Mouse (Mus musculus) cerebellum, adult 18-20 months (tissue): ENCODE data around the gene Crtc2.
A peak's percentile ranks its signal among the peaks of the same experiment; 100 is the strongest.

ENCODE experiments used
- DNase-seq, 2 experiments: peaks; one replicate each; pipeline ENCODE4 v3.0.0; 2021

Crtc2 gene

GRCm38 (mm10) chr3:90253653-90254418 is at the start of gene Crtc2:
Gene Crtc2 (plus strand): TSS chr3:90254163.
- DNase-seq: peak; percentile 94 to 100

GRCm38 (mm10) chr3:90204582-90204981 is 49.4 kb upstream of the Crtc2 start:
- DNase-seq: no peak

DNA sequence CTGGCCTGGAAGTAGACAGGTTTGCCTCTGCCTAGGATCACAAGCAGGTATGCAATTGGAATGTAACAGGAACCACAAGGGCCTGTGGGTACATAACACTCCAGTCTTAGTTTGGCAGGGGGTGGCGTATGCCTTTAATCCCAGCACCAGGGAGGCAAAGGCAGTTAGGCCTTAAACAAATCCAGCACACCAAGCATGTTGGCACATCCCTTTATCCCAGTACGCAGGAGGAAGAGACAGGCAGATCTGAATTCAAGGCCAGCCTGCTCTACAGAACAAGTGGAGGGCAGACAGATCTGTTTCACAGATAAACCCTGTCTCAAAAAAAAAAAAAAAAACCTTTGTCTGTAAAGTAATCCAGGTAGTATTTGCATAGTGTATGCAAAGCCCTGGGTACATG is 45.3 kb upstream of the Crtc2 start:
- DNase-seq: no peak

GRCm38 (mm10) chr3:90209908-90210566 is 43.9 kb upstream of the Crtc2 start:
- DNase-seq: no peak

GRCm38 (mm10) chr3:90211475-90212398 is 42.2 kb upstream of the Crtc2 start:
- no peak for DNase-seq

DNA sequence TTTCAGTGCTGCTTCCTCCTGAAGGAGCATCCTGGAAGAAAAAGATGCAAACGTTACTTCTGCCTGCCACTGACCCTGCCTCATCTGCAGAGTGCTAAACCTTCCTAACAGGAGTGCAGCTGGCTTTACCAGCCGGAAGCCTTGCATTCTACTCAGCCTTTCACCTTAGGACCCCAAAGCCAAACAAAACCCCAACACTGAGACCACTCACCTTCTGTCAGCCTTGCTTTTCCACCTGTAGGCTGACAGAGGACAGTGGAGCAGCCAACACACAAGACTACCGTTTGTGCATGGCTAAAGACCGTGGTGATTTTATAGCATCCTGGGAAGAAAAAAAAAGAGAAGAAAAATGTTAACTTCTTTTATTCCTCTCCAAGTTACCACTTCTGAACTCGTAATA is 41.2 kb upstream of the Crtc2 start:
- DNase-seq: no peak

DNA sequence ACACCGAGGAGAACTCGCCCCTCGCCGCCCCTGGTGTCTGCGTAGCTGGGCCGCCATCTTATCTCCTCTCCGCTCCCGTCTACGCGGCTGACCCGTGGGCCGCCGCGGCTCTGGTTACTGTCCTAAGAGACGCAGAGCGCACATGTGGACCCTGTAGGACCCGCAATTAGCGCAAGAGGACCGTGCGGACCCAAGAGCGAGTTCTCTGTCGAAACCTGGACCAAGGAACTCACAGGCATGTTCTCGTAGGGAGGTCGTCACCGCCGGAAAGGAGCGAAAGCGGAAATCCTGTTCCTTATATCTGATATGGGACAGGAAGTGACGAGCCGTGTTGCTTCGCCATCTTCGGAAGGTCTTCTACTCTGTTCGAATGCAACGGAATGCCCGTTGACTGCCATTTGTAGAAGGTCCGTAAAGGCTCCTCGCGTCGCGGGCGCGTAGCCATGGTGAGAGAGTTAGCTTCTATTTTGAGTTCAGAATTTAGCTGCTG is 40.5 kb upstream of the Crtc2 start, which contains the start of the genes Rps27 and Rab13:
TSS of gene Rps27 (minus strand) at position 275 of the 490 bp plus-strand sequence.
TSS of gene Rab13 (plus strand) at position 319 of the 490 bp plus-strand sequence.
- DNase-seq: peak; percentile 86 to 91

GRCm38 (mm10) chr3:90213956-90214684 is 39.8 kb upstream of the Crtc2 start:
- DNase-seq: peak; percentile 30 to 46

- no peak for DNase-seq
Measured at GRCm38 (mm10) chr3:90215825-90216380, 38.1 kb upstream of the Crtc2 start.

GRCm38 (mm10) chr3:90220088-90220487 is 33.9 kb upstream of the Crtc2 start:
- peak; percentile 66 to 77 for DNase-seq

- DNase-seq: peak; percentile 45 to 54
Measured at GRCm38 (mm10) chr3:90220531-90220951, 33.4 kb upstream of the Crtc2 start.

DNA sequence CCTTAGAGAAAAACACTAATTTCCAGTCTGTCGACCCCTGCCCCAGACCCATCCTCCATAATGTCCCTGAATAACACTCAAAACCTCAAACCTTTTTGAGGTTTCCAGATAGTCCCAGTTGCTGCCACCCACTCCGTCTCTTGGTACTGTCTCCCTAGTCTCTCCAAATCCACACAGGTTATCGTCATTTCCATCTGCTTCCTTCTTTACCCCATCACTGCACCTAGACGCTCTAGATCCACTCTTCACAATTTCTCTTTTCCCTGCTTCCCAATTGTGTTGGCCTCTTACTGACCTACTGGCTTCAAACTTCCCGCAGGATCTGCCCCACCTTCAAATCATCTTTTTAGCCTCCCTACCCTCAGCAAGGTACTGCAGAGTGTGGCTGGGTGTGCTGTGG is 32.8 kb upstream of the Crtc2 start:
- no peak for DNase-seq

DNA sequence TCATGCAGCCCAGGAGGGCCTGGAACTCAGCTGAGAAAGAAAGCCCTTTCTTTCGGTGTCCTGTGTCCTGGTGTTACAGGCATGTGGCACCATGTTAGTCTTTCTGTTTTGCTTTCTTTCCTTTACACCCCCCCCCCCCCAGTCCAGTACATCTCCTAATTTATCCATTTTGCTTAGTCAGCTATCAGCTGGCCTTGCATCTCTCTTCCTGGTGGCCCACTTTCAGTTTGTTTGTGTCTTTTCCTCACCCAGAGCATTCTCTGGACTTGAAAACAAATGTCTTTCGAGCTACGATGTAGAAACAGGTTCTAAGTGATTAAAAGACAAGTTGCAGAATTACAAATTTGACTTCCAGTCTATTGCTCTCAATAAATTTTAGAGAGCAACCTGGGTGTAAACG is 31.5 kb upstream of the Crtc2 start:
- DNase-seq: no peak

DNA sequence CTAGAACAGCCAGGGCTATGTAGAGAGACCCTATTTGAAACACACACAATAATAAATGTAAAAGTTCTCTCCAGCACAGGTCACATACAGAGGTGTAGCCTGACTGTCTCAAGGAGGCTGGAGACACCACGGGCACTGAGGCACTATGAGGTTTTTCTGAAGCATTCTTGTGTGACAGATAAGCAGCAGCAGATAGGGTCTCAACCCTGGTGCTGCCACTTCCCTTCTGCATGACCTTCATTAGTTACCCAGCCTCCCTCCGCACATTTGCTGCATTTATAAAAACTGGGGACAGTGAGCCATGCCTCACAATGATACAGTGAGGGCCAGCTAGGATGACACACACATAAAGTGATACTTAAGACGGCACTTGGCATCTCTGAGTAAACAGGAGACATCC is 31.0 kb upstream of the Crtc2 start:
- no peak for DNase-seq

DNA sequence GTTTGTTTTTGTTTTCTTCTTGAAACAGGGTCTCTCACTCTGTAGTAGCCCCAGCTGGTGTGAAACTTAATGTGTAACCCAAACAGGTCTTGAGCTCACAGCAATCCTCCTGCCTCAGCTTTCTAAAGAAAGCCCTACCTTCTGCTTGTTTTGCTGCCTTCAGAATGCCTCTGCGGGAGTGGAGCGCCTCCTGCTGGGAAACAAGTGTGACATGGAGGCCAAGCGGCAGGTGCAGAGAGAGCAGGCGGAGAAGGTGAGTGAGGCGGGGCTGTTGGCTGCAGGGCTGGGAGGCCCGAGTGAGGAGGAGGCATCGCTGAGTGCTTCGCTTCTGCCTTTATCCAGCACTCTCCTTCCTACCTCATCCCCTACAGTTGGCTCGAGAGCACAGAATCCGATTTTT is 29.6 kb upstream of the Crtc2 start:
- DNase-seq: no peak

GRCm38 (mm10) chr3:90231075-90231474 is 22.9 kb upstream of the Crtc2 start:
- DNase-seq: no peak

DNA sequence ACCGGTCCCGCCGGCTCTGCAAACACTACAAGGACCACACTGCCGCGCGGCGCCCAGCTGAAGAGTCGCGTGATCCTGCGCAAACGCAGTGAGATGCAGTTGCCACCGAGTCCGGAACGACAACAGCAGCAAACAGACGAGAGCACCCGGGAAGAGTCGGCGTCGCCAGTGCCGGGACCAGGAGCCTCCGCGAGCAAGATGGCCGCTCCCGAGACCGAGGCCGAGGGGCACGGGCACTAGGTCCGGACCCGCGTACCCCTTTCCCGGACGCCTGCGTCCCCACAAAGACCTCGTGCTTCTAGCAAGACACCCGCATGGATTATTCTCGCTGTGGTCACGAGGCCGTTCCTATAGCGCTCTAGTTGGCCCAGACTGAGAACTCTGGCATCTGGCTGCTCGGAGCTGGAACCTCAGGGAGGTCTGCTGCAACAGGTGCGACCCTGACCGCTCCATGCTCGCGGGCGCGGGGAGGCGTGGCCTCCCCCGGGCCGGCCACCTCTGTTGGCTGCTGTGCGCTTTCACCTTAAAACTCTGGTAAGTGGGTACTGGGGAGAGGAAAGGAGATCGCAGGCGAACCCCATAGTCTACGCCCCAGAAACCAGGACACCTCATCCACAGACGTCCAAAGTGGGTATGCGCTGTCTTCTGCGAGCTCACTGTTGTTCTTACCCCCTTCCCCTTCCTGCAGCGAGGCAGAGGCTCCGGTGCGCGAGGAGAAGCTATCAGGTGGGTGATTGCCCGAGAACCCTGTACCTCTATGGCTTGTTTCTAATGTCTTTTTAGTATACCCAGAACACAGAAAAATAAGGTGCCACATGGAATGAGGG is 22.2 kb upstream of the Crtc2 start, which contains the start of gene Jtb:
TSS of gene Jtb (plus strand) at position 91 of the 827 bp plus-strand sequence.
- peak; percentile 93 to 95 for DNase-seq

- DNase-seq: no peak
Measured at GRCm38 (mm10) chr3:90241251-90241650, 12.7 kb upstream of the Crtc2 start.

DNA sequence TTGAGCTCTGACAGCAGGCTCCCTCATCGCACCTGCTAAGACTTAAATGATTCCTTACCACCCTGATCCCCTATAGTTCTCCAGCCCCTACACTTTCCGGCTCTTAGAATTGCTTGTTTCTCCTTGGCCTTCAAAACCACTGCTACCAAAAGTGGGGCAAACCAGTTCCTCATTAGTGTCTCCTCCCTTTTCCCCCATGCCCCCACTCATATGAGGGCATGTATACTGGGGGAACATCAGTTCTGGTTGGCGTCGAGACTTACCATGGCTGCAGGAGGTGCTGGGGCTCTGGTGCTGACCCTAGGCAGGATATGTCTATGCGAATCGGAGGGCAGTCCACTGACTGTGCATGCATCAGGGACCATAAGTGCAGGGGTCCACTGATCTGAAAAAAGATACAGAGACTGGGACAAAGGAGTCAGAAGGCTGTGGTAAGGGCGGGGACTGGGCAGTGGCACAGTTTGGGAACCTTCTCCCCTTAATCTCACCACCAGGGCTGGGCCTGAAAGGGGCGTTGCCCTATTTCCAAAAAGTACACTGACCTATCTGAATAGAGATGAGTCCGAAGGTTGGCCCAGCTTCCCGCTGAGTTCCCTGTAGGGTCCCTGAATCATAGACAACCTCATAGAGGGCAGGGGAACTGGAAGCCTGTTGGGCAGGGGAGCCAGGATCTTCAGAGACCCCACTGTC is 12.1 kb upstream of the Crtc2 start:
- DNase-seq: no peak
